Mouse (Mus musculus): ENCODE measurements at regions not wholly inside any gene's neighbourhood (a gene's known extent, or its start where the extent isn't known, plus 50 kb on each side); places are given as distances from the start of the nearest gene placed in this dataset.

- TF ChIP-seq CTCF (IDR thresholded peaks at IDR 0.05; ENCODE audit: low read depth, low read length): no peak
- TF ChIP-seq POLR2A (IDR thresholded peaks at IDR 0.05; ENCODE audit: borderline replicate concordance, low read depth, low read length): no peak
Measured at GRCm38 (mm10) chr15:56027197-56027818, 1450.1 kb downstream of the Slc22a22 start.

Data from bone marrow macrophage, adult 2 months (primary cell).